Mouse (Mus musculus) ZHBTc4 (cell line): ENCODE measurements at regions not wholly inside any gene's neighbourhood (a gene's known extent, or its start where the extent isn't known, plus 50 kb on each side); places are given as distances from the start of the nearest gene placed in this dataset.
"Not testable (repeated sequence)": the region's sequence is repeated elsewhere in the genome, so short reads cannot be mapped to it uniquely, and the experiment has no call there.

Experiments used
- DNase-seq: peaks from one replicate; pipeline ENCODE4 v3.0.0-alpha.2; 2011; ENCODE audit warnings: low read depth, low spot score

DNA sequence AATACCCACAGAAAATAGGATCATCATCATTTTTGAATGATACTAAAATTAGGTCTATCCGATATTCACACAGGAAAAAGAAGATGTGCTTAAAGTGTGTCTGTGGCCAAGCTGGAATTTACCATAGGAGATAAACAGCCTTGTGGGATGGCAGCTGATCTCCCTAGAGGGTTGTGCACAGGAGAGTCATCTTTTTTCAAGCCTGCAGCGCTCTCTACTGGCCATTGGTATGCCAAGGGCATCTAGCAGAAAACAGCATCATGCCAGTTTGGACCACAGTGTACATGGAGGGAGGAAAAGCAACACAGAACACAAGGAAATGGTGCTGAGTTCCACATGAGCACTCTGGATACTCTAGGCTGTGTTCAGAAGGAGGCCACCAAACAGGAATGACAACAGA lies 74.1 kb upstream of the Diaph3 start:
- DNase-seq = peak; percentile 60

DNA sequence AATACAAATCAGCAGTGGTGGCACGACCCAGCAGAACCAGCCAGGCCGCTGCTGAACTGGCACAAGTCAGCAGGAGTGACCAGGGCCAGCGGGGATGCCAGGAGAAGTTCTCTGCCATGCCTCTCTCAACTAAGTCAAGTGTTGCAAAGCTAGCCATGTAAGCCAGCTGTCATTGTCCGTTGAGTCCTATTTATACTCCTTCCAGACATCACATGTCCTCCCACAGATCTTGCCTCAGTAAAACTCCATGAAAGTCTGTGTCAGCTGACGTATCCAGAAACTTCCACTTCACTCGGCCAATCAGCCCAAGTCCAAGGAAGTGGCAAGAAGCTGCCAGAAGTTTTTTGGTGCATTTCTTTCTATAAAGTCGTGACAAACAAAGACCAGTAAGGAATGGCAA lies 76.0 kb upstream of the Diaph3 start:
- DNase-seq = no peak

DNA sequence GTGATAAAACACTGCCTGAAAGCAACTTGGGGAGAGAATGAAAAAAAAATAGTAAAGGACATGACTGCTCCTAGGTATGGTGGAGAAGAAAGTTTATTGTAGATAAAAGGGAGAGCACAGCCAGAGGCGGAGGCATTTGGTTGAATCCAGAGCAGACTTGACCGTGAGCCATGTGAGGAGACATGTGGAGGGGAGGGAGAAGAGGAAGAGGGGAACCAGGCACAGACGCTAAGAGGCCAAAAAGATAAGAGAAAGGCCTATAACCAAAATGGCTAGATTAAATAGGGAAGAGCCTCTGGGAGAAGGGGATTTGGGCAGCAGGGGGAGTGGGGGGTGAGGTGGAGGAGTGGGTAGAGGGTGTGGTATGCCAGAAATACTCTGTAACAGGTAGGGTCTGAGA lies 78.9 kb upstream of the Diaph3 start:
- DNase-seq = no peak

- no peak for DNase-seq
Measured at GRCm38 (mm10) chr14:87224870-87225269, 83.8 kb upstream of the Diaph3 start.

DNA sequence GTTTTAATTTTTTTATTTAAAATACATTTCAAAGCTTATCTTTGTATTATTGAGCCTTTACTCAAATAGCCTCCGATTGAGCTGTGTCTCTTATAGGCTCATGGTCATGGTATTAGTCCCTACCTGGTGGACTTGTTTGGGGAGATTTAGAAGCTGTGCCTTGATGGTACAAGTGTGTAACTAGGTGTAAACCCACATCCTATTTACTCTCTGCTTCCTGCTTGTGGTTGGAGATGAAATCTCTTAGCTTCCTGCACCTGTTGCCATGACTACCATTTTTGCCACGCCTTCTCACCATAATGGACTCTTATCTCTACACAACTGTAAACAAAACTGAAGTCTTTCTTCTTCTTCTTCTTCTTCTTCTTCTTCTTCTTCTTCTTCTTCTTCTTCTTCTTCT lies 108.2 kb upstream of the Diaph3 start:
- no peak for DNase-seq

DNA sequence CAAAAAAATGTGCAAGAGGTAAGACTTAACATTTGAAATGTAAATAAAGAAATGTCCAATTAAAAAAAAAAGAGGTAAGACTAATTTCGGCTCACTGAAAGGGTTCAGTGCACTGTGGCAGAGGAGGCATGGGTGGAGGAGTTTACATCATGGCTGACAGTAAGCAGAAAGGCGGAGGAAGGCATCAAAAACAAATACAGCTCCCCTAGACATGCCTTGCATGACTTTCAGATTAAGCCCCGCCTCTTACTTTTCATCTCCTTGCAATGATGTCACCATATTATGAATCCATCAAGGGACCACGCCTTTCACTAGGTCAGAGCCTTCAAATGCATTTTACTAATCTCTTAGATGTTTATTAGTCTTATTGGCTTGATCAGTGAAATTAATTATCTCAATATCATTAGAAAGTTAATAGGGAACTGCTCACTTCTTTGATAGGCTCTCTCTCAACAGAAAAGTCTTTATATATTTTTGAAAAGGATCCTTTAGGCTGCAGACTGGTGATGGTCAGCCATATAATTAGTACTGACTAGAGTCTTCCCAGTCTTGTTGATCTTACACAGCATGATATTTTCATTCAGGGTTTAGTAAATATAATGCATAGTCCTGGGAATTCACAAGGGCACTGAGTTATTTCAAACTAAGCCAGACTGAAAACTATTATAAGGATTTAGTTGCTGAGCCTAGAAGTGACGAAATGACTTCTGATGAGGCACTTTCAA lies 114.6 kb upstream of the Diaph3 start:
- no peak for DNase-seq

DNA sequence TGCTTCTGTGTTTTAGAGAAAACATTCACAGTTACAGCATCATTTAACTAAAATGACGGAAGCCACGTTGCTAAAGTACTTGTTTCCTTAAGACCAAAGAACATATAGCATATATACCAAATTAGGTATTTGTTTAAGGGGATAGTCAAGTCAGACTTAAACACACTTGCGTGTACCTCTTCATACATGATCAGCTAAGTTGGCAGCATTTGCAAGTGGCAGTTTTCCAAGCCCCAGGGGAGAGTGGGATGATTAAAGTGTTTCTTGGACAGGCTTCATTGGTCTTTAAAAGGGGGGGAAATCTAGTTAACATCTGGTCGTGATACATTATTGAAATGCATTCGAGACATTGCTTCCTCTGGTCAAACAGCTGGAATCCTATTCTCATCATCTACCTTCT lies 120.7 kb upstream of the Diaph3 start:
- no peak for DNase-seq

DNA sequence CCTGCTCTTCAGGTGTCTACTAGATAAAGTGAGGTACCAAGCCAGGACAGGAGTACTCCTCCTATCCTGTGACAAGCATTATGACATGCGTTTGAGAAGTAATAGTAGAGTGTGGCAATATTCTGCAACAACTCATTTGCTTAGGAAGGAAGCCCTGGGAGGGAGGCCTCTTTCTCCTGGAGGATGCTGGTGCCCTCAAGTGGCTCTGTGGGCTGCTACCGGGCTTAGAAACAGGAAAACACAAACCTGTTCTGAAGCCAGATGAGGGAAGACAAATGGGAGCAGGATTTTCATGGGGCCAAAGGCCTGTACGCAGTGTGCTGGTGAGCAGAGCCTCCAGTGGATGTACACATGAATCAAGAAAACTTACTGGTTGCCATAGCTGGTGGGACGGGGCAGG lies 123.8 kb upstream of the Diaph3 start:
- no peak for DNase-seq

DNA sequence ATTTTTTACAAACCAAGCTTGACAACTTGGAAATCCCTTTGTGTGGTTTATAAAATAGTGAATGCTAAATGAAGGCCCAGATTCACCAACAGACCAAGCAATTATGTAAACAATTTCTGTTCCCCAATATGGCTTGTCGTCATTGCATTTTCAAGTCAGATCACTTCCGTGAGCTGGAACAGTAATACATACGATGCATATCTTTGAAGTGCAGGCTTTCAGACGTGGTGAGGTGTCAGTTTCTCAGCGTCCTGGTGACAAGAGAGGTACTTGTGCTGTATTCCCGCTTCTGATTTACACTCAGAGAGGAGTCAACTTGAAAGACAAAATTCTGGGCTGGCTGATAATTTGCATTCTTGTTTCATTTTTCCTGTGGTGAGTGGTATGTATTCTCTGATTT lies 125.3 kb upstream of the Diaph3 start:
- DNase-seq = no peak

- DNase-seq = not testable (repeated sequence)
Measured at GRCm38 (mm10) chr14:87289266-87289665, 127.2 kb upstream of the Tdrd3 start.

DNA sequence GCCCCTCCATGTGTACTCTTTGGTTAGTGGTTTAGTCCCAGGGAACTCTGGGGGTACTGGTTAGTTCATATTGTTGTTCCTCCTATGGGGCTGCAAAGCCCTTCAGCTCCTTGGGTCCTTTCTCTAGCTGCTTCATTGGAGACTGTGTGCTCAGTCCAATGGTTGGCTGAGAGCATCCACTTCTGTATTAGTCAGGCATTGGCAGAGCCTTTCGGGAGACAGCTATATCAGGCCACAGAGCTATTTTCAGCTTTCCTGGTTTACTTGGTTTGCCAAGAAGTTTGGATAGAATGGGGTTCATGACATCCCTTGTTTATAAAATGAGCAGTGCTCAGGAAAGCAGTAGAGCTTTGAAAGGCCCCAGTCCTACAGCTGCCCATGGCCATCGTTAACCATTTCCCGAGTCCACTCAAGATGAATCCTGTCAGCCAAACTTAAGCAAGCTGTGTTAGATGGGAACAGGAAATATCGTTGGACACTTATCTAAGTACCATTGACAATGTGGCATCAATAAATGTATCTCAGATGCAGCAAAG lies 126.7 kb upstream of the Tdrd3 start:
- DNase-seq = no peak

DNA sequence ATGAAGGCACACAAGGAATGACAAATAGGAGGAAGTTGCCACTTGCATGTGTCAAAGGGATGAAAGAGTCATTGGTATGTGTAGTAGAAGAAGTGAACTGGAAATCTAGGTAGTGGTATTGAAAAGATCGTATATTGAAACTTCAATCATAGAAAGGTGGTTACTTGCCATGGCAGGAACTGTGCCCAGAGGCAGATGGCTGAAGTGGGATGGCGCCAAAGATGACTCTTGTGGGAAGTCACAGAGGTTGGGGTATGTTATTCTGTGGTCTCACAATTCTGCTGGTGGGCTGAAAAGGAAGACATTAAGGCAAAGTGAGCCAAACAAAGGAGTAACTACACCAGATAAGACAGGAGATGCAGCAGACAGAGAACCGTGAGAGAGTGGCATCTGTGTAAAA lies 121.2 kb upstream of the Tdrd3 start:
- DNase-seq = no peak

GRCm38 (mm10) chr14:87297160-87297559 lies 119.3 kb upstream of the Tdrd3 start:
- no peak for DNase-seq

DNA sequence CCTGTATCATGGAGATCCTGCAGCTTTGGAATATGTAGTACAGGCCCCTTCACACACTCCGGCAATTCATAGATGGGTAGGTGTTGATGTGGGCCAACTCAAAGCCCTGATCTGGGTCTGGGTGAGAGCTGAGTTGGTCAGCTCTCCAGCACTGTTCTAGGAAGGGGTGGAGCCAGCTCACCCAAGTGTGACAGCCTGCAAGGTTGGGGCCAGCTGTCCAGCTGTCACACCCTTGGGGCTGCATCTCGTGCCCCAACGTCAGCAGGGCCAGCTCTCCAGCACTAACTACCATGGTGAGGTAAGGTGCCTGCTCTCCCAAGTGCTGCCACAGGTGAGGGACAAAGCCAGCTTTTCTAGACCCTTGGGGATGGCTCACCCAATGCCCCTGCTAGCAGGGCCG lies 115.6 kb upstream of the Tdrd3 start:
- no peak for DNase-seq

GRCm38 (mm10) chr14:87301564-87301963 lies 114.9 kb upstream of the Tdrd3 start:
- no peak for DNase-seq

GRCm38 (mm10) chr14:87305481-87305880 lies 111.0 kb upstream of the Tdrd3 start:
- no peak for DNase-seq

DNA sequence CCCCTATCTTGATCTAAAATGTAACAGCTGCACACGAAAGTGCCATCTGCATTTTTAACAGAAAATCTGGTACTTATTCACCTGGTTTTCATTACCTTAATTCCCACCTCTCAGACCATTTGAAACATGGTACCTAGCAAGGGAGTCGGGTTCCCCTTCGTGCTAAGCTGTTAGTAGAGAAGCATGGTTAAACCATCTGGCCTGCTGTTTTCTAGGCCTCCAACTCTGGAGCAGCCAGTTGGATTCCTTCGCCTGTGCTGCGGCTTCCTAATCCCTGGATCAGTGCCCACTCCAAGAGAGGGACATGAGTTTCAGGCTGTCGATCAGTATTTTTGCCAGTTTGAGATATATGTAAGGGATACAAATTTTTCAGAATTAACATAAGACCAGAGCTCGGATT lies 110.4 kb upstream of the Tdrd3 start:
- no peak for DNase-seq

- DNase-seq = no peak
Measured at GRCm38 (mm10) chr14:87308016-87308415, 108.4 kb upstream of the Tdrd3 start.

GRCm38 (mm10) chr14:87312318-87312717 lies 104.1 kb upstream of the Tdrd3 start:
- DNase-seq = no peak

DNA sequence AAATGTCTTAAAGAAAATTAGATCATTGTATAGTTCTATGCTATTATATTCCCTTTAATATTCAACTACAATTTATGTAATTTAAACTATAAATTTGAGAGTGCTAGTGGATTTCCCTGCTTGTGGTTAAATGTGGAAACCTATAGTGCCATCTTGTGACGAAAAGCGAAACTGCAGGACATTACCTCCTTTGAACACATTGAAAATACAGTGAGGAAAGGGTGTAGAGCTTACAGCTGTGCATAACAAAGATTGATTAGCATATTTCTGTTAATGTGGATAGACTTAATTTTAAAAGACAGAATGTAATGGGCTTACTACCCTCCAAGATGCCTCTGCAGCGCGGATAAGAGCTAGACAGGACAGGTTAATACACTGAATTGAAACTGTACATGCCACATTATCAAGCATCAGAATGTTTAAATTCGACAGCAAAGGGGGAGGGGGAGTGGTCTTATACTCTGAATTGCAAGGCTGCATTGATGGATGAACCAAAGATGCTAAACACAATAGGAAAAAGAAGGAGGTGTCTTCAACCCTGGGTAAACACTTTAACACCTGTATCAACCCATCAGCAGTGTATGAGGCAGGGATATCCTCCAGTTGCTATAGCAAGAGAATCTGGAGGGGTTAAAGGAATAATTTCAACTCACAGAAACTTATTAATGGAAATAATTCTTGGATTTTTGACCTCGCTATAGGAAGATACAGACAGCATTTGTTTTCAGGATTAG lies 101.3 kb upstream of the Tdrd3 start:
- peak; percentile 52 for DNase-seq

DNA sequence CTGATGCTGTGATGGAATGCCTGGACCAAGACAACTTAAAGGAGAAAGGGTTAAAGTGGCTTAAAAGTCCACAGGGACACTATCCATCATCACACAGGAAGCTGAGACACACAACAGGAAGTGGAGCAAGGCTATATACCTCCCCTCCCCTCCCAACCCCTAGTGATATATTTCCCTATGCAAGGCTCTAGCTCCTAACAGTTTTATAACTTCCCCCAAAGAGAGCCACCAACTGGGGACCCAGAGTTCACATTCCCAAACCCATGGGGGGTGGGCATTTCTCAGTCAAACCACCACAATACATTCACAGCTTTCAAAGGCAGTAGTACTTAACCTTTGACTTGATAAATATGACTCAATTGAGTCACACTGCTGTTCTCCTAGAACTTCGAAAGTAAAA lies 88.6 kb upstream of the Tdrd3 start:
- DNase-seq = no peak

- no peak for DNase-seq
Measured at GRCm38 (mm10) chr14:87337950-87338526, 78.4 kb upstream of the Tdrd3 start.

DNA sequence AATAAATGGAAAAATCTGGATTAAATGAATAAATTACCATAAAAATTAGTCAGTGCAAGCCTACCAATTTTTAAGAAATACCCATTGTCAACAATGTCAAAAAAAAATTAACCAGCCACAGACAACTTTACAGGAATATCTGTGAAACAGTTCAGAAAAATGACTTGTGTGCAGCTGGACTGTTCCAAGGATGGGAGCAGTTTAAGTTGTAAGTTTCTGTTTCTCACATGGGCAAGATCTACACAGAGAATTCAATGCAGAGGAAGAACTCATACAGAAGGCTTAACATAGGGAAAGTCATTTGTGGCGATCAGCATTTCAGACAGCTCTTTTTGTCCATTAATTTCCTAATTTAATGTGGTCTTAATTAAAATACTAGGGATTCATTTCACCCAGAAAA lies 71.9 kb upstream of the Tdrd3 start:
- DNase-seq = no peak
